Mouse (Mus musculus) testis, adult 2 months (tissue): ENCODE measurements around the gene Pnp2.

ENCODE experiments used
- CTCF ChIP-seq: fragments of 200-500 bp; IDR thresholded peaks from 2 replicates; pipeline ENCODE4 v1.5.1; 2012; ENCODE audit warnings: low read depth, mild to moderate bottlenecking, inconsistent platforms, low read length, moderate library complexity; ENCODE audit not compliant: control insufficient read depth, insufficient read depth, insufficient replicate concordance
- POLR2A ChIP-seq: fragments of 200-500 bp; IDR thresholded peaks from 2 replicates; pipeline ENCODE4 v1.6.1; 2012; ENCODE audit warnings: low read depth, mild to moderate bottlenecking, inconsistent platforms, low read length, moderate library complexity; ENCODE audit not compliant: control insufficient read depth

GRCm38 (mm10) chr14:50924281-50925064, 31.3 kb upstream of the Pnp2 start, which contains the start of the genes Osgep and Apex1:
- TF ChIP-seq POLR2A (peak; percentile 82), CTCF (no peak; the same call in 1 of the 2 replicates)
